12 mouse cellular contexts compared by ENCODE assay signal in genomic region chr2:70875129-70875528, GRCm38 (mm10).
"Had no signal": no experiment of that assay in that cellular context is flagged by ENCODE, and none has a peak within 500 bp of the region (broad histone marks: within the 10 kb centered on the region; RNA-seq: fewer than 3 reads in every experiment).

No protein-coding gene starts in this region.

- DNase-seq: kidney, adult 8-10 months; kidney, postnatal 36 days; layer of hippocampus, adult 9-11 months; left cerebral cortex, postnatal 4 days; lung, adult 2 months; lung, postnatal 36 days; midbrain, embryonic 14.5 days; retina, postnatal 1 day; thymus, adult 18-20 months; thymus, postnatal 36 days had no signal

- ATAC-seq: intestine, postnatal 0 days; lung, postnatal 0 days had no signal
